In genomic region chr1:183345817-183346195, GRCm38 (mm10) we compare ENCODE assay signal across 8 mouse cellular contexts. TPM values are rescaled to one million over a fixed set of nuclear protein-coding genes. Genes with fewer than 3 reads are reported as not detected.
DNase-seq lines count a peak whose midpoint lies in the region; ATAC-seq lines count a peak whose summit lies in the region.

No protein-coding gene starts in this region.

- peak overlapping the region; percentile 92 for H3K27ac ChIP-seq in kidney, embryonic 15.5 days
- peak overlapping the region; percentile 92 for H3K27ac ChIP-seq in brown adipose tissue, adult 24 weeks (replicated peaks; ENCODE audit: low read depth, low read length)
- H3K27ac ChIP-seq in hindbrain, embryonic 15.5 days (replicated peaks): peak overlapping the region; percentile 87
- H3K27ac ChIP-seq in midbrain, embryonic 15.5 days: peak overlapping the region; percentile 87

- peak overlapping the region; percentile 98 for H3K4me3 ChIP-seq in kidney, embryonic 15.5 days (replicated peaks)
- peak overlapping the region; percentile 100 for H3K4me3 ChIP-seq in brown adipose tissue, adult 24 weeks (ENCODE audit: insufficient read depth, low read depth, low read length)
- peak overlapping the region; percentile 80 for H3K4me3 ChIP-seq in hindbrain, embryonic 15.5 days
- H3K4me3 ChIP-seq in midbrain, embryonic 15.5 days: peak overlapping the region; percentile 85

- 4% methylated on average over 10 of the region's 10 CpGs for WGBS in kidney, embryonic 15.5 days
- WGBS in hindbrain, embryonic 15.5 days: 9% methylated on average over 10 of the region's 10 CpGs
- 9% methylated on average over 10 of the region's 10 CpGs for WGBS in midbrain, embryonic 15.5 days

- no peaks in the 10 kb centered on the region for H3K9me3 ChIP-seq in kidney, embryonic 15.5 days (replicated peaks)
- H3K9me3 ChIP-seq in hindbrain, embryonic 15.5 days: no peaks in the 10 kb centered on the region
- no peaks in the 10 kb centered on the region for H3K9me3 ChIP-seq in midbrain, embryonic 15.5 days

- H3K4me2 ChIP-seq in kidney, embryonic 15.5 days: peak overlapping the region; percentile 89
- H3K4me2 ChIP-seq in hindbrain, embryonic 15.5 days: peak overlapping the region; percentile 95
- peak overlapping the region; percentile 96 for H3K4me2 ChIP-seq in midbrain, embryonic 15.5 days

- no peaks in the 10 kb centered on the region for H3K27me3 ChIP-seq in kidney, embryonic 15.5 days
- H3K27me3 ChIP-seq in hindbrain, embryonic 15.5 days: no peaks in the 10 kb centered on the region
- H3K27me3 ChIP-seq in midbrain, embryonic 15.5 days (replicated peaks): no peaks in the 10 kb centered on the region

- H3K36me3 ChIP-seq in kidney, embryonic 15.5 days: peaks cover 55% of the 10 kb centered on the region
- H3K36me3 ChIP-seq in hindbrain, embryonic 15.5 days: peaks cover 31% of the 10 kb centered on the region
- H3K36me3 ChIP-seq in midbrain, embryonic 15.5 days (replicated peaks): peaks cover 16% of the 10 kb centered on the region; the same call in 1 of the 2 replicates

- ATAC-seq in kidney, embryonic 15.5 days (replicated peaks; ENCODE audit: low FRiP score): peak; percentile 43
- ATAC-seq in hindbrain, embryonic 15.5 days (ENCODE audit: low FRiP score, low read depth): peak; percentile 54; the same call in 1 of the 2 replicates
- peak; percentile 57 for ATAC-seq in midbrain, embryonic 15.5 days (replicated peaks)

- DNase-seq in kidney, postnatal 4 days: no peak
- DNase-seq in thymus, postnatal 36 days: no peak
- DNase-seq in gastrocnemius, postnatal 25 days: no peak
- DNase-seq in cerebellum, adult 18-20 months: no peak

- H3K4me1 ChIP-seq in kidney, embryonic 15.5 days: peaks cover 14% of the 10 kb centered on the region
- peaks cover 5% of the 10 kb centered on the region; the same call in 1 of the 2 replicates for H3K4me1 ChIP-seq in brown adipose tissue, adult 24 weeks (ENCODE audit: control insufficient read depth, insufficient read depth, insufficient read length, low read length)
- peaks cover 13% of the 10 kb centered on the region for H3K4me1 ChIP-seq in hindbrain, embryonic 15.5 days (replicated peaks)
- H3K4me1 ChIP-seq in midbrain, embryonic 15.5 days: peaks cover 14% of the 10 kb centered on the region

- H3K9ac ChIP-seq in kidney, embryonic 15.5 days: peak overlapping the region; percentile 85
- H3K9ac ChIP-seq in hindbrain, embryonic 15.5 days: peak overlapping the region; percentile 76
- H3K9ac ChIP-seq in midbrain, embryonic 15.5 days: peak overlapping the region; percentile 75

RNA-seq across cellular contexts. Expression of gene Mia3, which starts 23.5 kb away (rescaled TPM):
- polyA plus RNA-seq in kidney, embryonic 15.5 days (2015; fragmentation: Nextera tagmentation; extraction: Ambion mirVana): 99.3 and 101 TPM in 2 replicates
- polyA plus RNA-seq in brown adipose tissue, adult 24 weeks (2012; ENCODE audit: insufficient read depth, insufficient read length, missing spikeins): 58.5 and 69.1 TPM in 2 replicates
- polyA plus RNA-seq in hindbrain, embryonic 15.5 days (2015; fragmentation: Nextera tagmentation; extraction: Ambion mirVana): 109 and 113 TPM in 2 replicates
- 106 and 114 TPM in 2 replicates for polyA plus RNA-seq in midbrain, embryonic 15.5 days (2015; fragmentation: Nextera tagmentation; extraction: Ambion mirVana)
- total RNA-seq in gastrocnemius, postnatal 25 days (2021): 100 to 1,000 TPM; 132 to 141 TPM

RNA-seq across cellular contexts. Expression of gene Taf1a, which starts 43.0 kb away (rescaled TPM):
- polyA plus RNA-seq in kidney, embryonic 15.5 days (2015; fragmentation: Nextera tagmentation; extraction: Ambion mirVana): 21.2 and 21.3 TPM in 2 replicates
- polyA plus RNA-seq in brown adipose tissue, adult 24 weeks (2012; ENCODE audit: insufficient read depth, insufficient read length, missing spikeins): 4.2 and 7.3 TPM in 2 replicates
- polyA plus RNA-seq in hindbrain, embryonic 15.5 days (2015; fragmentation: Nextera tagmentation; extraction: Ambion mirVana): 14.4 and 15.4 TPM in 2 replicates
- polyA plus RNA-seq in midbrain, embryonic 15.5 days (2015; fragmentation: Nextera tagmentation; extraction: Ambion mirVana): 16.6 and 17.4 TPM in 2 replicates
- total RNA-seq in gastrocnemius, postnatal 25 days (2021): 1 to 10 TPM; 3.5 to 4.3 TPM

RNA-seq across cellular contexts. Expression of gene Brox, which starts 48.7 kb away (rescaled TPM):
- 44.7 and 46.8 TPM in 2 replicates for polyA plus RNA-seq in kidney, embryonic 15.5 days (2015; fragmentation: Nextera tagmentation; extraction: Ambion mirVana)
- 22.6 TPM in 2 replicates for polyA plus RNA-seq in brown adipose tissue, adult 24 weeks (2012; ENCODE audit: insufficient read depth, insufficient read length, missing spikeins)
- polyA plus RNA-seq in hindbrain, embryonic 15.5 days (2015; fragmentation: Nextera tagmentation; extraction: Ambion mirVana): 95.8 and 96.5 TPM in 2 replicates
- 99.6 and 106 TPM in 2 replicates for polyA plus RNA-seq in midbrain, embryonic 15.5 days (2015; fragmentation: Nextera tagmentation; extraction: Ambion mirVana)
- 10 to 100 TPM; 15.5 to 18.4 TPM for total RNA-seq in gastrocnemius, postnatal 25 days (2021)

RNA-seq across cellular contexts. Expression of gene Aida, which starts 49.4 kb away (rescaled TPM):
- 45.5 and 50.8 TPM in 2 replicates for polyA plus RNA-seq in kidney, embryonic 15.5 days (2015; fragmentation: Nextera tagmentation; extraction: Ambion mirVana)
- 30.0 and 35.5 TPM in 2 replicates for polyA plus RNA-seq in brown adipose tissue, adult 24 weeks (2012; ENCODE audit: insufficient read depth, insufficient read length, missing spikeins)
- polyA plus RNA-seq in hindbrain, embryonic 15.5 days (2015; fragmentation: Nextera tagmentation; extraction: Ambion mirVana): 60.4 and 61.1 TPM in 2 replicates
- 48.5 and 57.1 TPM in 2 replicates for polyA plus RNA-seq in midbrain, embryonic 15.5 days (2015; fragmentation: Nextera tagmentation; extraction: Ambion mirVana)
- total RNA-seq in gastrocnemius, postnatal 25 days (2021): 10 to 100 TPM; 19.4 TPM
